Mouse (Mus musculus) embryonic facial prominence, embryonic 14.5 days (tissue): ENCODE data around the gene Reep6. TPM values are rescaled to one million over a fixed set of nuclear protein-coding genes. Genes with fewer than 3 reads are reported as not detected.
A peak's percentile ranks its signal among the peaks of the same experiment; 100 is the strongest.

Source experiments
- ATAC-seq: fragments of 200-750 bp; cut with Nextera tagmentation; 2 replicates; pipeline ENCODE4 v1.8.0; 2017; ENCODE audit warnings: low read depth, moderate number of reproducible peaks, moderate TSS enrichment
- DNase-seq: peaks from one replicate; pipeline ENCODE4 v3.0.0-alpha.2; 2015; ENCODE audit warnings: low spot score
- H3K27ac ChIP-seq: fragments of 300-500 bp; sonication (generic); replicated peaks from 2 replicates; pipeline ENCODE4 v1.5.1; 2014; ENCODE audit warnings: low read depth, mild to moderate bottlenecking, low read length, moderate library complexity
- H3K27me3 ChIP-seq: fragments of 300-500 bp; sonication (generic); replicated peaks from 2 replicates; pipeline ENCODE4 v1.6.1; 2014; ENCODE audit warnings: low read length; ENCODE audit not compliant: control insufficient read depth, insufficient read depth
- H3K36me3 ChIP-seq: fragments of 300-500 bp; sonication (generic); 2 replicates; pipeline ENCODE4 v1.6.1; 2014; ENCODE audit warnings: low read length, mixed read lengths; ENCODE audit not compliant: control insufficient read depth, insufficient read depth
- H3K4me1 ChIP-seq: fragments of 300-500 bp; sonication (generic); 2 replicates; pipeline ENCODE4 v1.6.1; 2014; ENCODE audit warnings: antibody characterized with exemption, low read length; ENCODE audit not compliant: control insufficient read depth, insufficient read depth
- H3K4me2 ChIP-seq: fragments of 300-500 bp; sonication (generic); 2 replicates; pipeline ENCODE4 v1.6.1; 2014; ENCODE audit warnings: low read depth, mild to moderate bottlenecking, low read length, moderate library complexity, mixed read lengths
- H3K4me3 ChIP-seq: fragments of 300-500 bp; sonication (generic); 2 replicates; pipeline ENCODE4 v1.5.1; 2014; ENCODE audit warnings: low read depth, mild to moderate bottlenecking, low read length
- H3K9ac ChIP-seq: fragments of 300-500 bp; sonication (generic); 2 replicates; pipeline ENCODE4 v1.6.1; 2014; ENCODE audit warnings: low read depth, mild to moderate bottlenecking, low read length, moderate library complexity, mixed read lengths
- H3K9me3 ChIP-seq: fragments of 300-500 bp; sonication (generic); 2 replicates; pipeline ENCODE4 v1.6.1; 2016; ENCODE audit warnings: low read length; ENCODE audit not compliant: control insufficient read depth
- WGBS: fragments of 180-500 bp; shearing (Covaris S2); extraction: QIAGEN DNeasy Blood & Tissue Kit; methylation state at CpG from one replicate; pipeline ENCODE4 v1.1.7; 2014; 5-methylcytosine and 5-hydroxymethylcytosine counted together
- polyA plus RNA-seq: library from polyadenylated mRNA; unstranded; fragments of >200 nt; fragmentation: Nextera tagmentation; extraction: Ambion mirVana; gene quantifications from 2 replicates; pipeline ENCODE4 v1.2.1, GENCODE M21; 2014

Gene Reep6
- polyA plus RNA-seq, 1 experiment from 2014 or later: 5.6 TPM

DNA sequence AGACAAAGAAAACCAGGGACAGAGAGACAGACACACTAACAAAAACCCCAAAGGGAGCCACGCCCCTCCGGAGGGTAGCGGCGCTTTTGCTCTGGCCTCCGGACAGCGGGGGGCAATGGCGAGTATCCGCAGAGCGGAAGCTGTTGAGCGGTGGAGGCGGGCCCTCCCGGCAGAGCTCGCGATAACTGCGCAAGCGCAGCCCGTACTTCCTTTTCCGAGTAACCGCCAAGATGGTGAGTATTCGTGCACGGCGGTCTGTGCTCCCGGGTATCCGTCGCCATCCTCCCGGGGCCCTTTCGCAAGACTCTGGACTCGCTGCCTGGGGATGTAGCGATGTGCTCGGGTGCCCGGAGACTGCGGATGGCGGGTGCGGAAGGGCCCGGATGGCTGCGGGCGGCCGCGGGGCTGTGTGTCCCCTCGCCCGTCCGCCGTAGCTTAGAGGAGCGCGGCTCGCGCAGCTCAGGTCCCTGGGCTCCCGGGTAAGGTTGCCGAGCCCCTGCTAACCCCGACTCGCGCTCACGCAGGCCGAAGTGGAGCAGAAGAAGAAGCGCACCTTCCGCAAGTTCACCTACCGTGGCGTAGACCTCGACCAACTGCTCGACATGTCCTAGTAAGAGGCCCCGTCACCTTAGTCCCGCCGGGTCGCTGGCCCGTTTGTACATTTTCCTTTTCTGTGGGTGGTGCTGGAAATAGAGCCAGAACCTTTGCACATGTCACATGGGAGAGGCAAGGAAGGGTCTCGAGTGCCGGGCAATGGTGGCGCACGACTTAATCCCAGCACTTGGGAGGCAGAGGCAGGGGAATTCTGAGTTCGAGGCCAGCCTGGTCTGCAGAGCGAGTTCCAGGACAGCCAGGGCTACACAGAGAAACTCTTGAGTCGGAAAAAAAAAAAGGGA, 37.3 kb upstream of the Reep6 start, which contains the start of gene Rps15:
Rps15 (plus strand) TSS at position 203 of the 896 bp plus-strand sequence.
- 0 out of 2 replicates have a peak, but pooled peaks cover 4% of the 10 kb centered on the region for H3K4me1 ChIP-seq
- peak within 1 kb of the TSS; percentile 99 for H3K9ac ChIP-seq
- peaks cover 36% of the 10 kb centered on the region for H3K36me3 ChIP-seq
- no peaks in the 10 kb centered on the region; the same call in 1 of the 2 replicates for H3K27me3 ChIP-seq
- H3K4me3 ChIP-seq: peak within 1 kb of the TSS; percentile 97
- under 1% methylated on average over 54 of the region's 72 CpGs for WGBS
- H3K27ac ChIP-seq: peak within 1 kb of the TSS; percentile 94
- peak; percentile 87 for ATAC-seq
- peak; percentile 98 for DNase-seq
- no peaks in the 10 kb centered on the region for H3K9me3 ChIP-seq
- H3K4me2 ChIP-seq: peak within 1 kb of the TSS; percentile 98

DNA sequence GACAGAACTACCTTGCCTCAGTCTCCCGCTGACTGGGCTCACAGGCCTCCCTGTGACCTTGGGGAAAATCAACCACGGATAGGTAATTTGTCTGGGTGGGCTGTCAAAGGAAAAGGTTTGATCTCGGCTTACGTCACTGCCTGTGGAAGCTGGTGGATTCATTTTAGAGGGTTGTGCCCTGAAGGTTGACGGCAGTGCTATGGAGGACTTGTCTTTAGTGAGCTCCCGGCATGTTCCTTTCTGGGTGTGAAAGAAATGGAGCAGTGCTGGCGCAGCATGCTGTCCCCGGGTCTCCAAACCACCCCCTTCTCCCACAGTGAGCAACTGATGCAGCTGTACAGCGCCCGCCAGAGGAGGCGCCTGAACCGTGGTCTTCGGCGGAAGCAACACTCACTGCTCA, 36.4 kb upstream of the Reep6 start:
- Histone ChIP-seq H3K9me3 (no peaks in the 10 kb centered on the region), H3K4me2 (peak overlapping the region; percentile 98), H3K36me3 (peaks cover 28% of the 10 kb centered on the region), H3K27ac (peak overlapping the region; percentile 94), H3K4me1 (0 out of 2 replicates have a peak, but pooled peaks cover 4% of the 10 kb centered on the region), H3K27me3 (peaks cover 3% of the 10 kb centered on the region), H3K4me3 (peak overlapping the region; percentile 97), H3K9ac (peak overlapping the region; percentile 99)
- no peak for DNase-seq
- ATAC-seq: no peak
- WGBS: 24% methylated on average over 14 of the region's 14 CpGs

DNA sequence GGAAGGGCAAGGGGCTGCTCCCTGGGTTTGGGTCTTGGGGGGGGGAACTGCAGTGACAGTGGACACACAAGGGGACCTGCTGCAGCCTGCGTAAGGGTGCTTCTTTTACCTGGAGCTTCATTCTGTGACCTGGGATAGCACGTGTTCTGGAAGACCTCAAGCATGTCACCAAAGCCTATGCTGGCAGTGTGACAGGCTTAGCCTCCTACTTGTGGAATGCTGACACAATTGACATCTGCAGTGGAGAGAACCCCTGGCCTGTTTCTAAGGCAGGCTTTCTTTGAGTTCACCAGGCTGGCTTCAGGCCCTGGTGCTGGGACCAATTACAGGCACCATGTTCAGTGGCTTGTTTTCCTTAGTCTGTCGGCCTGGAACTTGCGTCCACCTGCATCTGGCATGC, 35.4 kb upstream of the Reep6 start:
- 62% methylated on average over 4 of the region's 4 CpGs for WGBS
- Histone ChIP-seq H3K9me3 (no peaks in the 10 kb centered on the region), H3K27ac (no peak overlapping the region), H3K9ac (no peak overlapping the region), H3K27me3 (peaks cover 13% of the 10 kb centered on the region), H3K36me3 (peaks cover 22% of the 10 kb centered on the region), H3K4me2 (no peak overlapping the region), H3K4me1 (0 out of 2 replicates have a peak, but pooled peaks cover 4% of the 10 kb centered on the region), H3K4me3 (no peak overlapping the region)
- DNase-seq (no peak), ATAC-seq (no peak)

GRCm38 (mm10) chr10:80294788-80295303, 34.9 kb upstream of the Reep6 start:
- Histone ChIP-seq H3K9ac (no peak overlapping the region), H3K4me1 (0 out of 2 replicates have a peak, but pooled peaks cover 4% of the 10 kb centered on the region), H3K4me3 (no peak overlapping the region), H3K4me2 (no peak overlapping the region), H3K27ac (no peak overlapping the region), H3K9me3 (no peaks in the 10 kb centered on the region), H3K36me3 (peaks cover 22% of the 10 kb centered on the region), H3K27me3 (peaks cover 18% of the 10 kb centered on the region)
- DNase-seq: no peak
- 42% methylated on average over 7 of the region's 7 CpGs for WGBS
- no peak for ATAC-seq

DNA sequence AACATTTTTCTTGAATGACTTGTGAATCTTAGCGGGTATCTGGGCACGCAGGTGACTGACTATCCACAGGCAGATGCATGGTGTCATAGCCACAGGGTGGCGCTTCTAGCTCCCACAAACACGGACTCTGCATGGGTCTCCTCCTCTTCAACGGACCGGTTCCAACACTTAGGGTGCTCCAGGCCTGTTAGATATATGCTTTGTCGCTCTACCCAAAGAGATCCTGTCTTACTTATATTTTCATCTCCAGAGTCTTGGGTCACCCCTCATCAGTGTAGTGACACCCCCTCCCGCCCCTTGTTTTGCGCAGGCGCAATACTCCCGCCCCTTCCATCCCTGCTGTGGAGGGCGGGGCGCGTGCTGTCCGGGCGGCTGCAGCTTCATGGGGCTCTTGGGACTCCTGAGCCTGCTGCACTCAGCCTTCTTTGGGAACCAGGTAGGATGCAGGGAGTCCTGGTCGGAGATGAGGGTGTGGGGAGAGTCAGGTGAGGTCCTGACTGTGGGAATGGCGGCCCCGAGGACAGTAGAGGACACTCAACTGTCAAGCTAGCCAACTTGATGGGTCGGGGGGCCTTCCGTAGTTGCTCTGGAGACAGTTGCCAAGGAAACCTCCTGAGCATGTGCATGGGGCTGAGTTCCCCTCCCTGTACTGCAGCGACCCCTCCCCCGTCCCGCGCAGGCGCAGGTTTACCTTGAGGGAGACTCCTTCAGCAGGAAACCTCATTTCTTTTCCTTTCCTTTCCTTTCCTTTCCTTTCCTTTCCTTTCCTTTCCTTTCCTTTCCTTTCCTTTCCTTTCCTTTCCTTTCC, 33.9 kb upstream of the Reep6 start, which contains the start of gene Apc2:
Apc2 (plus strand) TSS at position 360 of the 808 bp plus-strand sequence.
- H3K27ac ChIP-seq: peak within 1 kb of the TSS; percentile 64
- 2% methylated on average over 25 of the region's 26 CpGs for WGBS
- ATAC-seq: peak; percentile 56

GRCm38 (mm10) chr10:80296824-80297223, 32.9 kb upstream of the Reep6 start:
- Histone ChIP-seq H3K27ac (no peak overlapping the region; the same call in 1 of the 2 replicates), H3K4me3 (0 out of 2 replicates have a peak overlapping the region, but pooled peaks have one; percentile 41), H3K36me3 (peaks cover 22% of the 10 kb centered on the region), H3K4me2 (peak overlapping the region; percentile 66), H3K4me1 (0 out of 2 replicates have a peak, but pooled peaks cover 4% of the 10 kb centered on the region), H3K9ac (peak overlapping the region; percentile 55; the same call in 1 of the 2 replicates), H3K9me3 (no peaks in the 10 kb centered on the region), H3K27me3 (peaks cover 38% of the 10 kb centered on the region)
- no peak for ATAC-seq
- 63% methylated on average over 5 of the region's 5 CpGs for WGBS
- DNase-seq: no peak

More for the DNA sequence above, 33.9 kb upstream of the Reep6 start, which contains the start of gene Apc2:
- Histone ChIP-seq H3K4me2 (peak within 1 kb of the TSS; percentile 66), H3K9me3 (no peaks in the 10 kb centered on the region), H3K36me3 (peaks cover 22% of the 10 kb centered on the region), H3K27me3 (peaks cover 28% of the 10 kb centered on the region), H3K4me1 (0 out of 2 replicates have a peak, but pooled peaks cover 4% of the 10 kb centered on the region), H3K4me3 (peak within 1 kb of the TSS; percentile 41), H3K9ac (peak within 1 kb of the TSS; percentile 55)
- peak; percentile 81 for DNase-seq

DNA sequence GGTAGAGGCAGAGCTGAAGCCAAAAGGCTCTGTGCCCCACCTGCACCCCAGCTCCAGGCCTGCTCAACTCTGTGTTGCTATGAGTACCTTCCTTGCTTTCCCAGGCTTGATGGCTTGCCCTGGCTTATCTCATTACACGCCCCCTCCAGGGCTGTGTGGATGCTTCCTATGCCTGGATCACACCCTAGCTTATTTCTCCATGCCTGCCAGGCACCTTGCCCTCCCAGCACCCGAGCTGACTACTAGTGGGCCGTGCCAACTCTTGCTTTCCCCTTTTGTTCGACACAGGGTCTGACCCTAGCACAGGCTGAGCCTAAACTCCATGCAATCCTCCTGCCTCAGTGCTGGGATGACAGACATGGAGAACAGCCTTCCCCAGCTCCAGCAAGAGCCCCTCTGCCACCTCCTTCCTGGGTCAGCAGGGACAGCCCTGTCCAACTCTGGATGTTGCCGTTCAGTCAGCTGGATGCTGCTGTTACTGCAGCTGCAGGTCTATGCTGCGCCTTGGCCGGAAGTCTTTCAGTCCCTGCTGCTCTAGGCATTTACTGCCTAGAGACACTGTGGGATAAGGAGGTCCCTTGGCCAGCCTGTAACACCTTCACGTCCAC, 32.1 kb upstream of the Reep6 start:
- Histone ChIP-seq H3K4me2 (no peak overlapping the region), H3K9ac (peak overlapping the region; percentile 25; the same call in 1 of the 2 replicates), H3K4me1 (0 out of 2 replicates have a peak, but pooled peaks cover 4% of the 10 kb centered on the region), H3K36me3 (peaks cover 22% of the 10 kb centered on the region), H3K9me3 (no peaks in the 10 kb centered on the region), H3K27me3 (peaks cover 43% of the 10 kb centered on the region), H3K4me3 (no peak overlapping the region), H3K27ac (no peak overlapping the region)
- WGBS: 69% methylated on average over 8 of the region's 8 CpGs
- DNase-seq: no peak
- ATAC-seq: no peak
